Mouse (Mus musculus) ES-E14 (cell line): ENCODE measurements around the gene Hspb3.

Experiments used
- CHD2 ChIP-seq: IDR thresholded peaks from 2 replicates; pipeline ENCODE4 v1.6.1; 2014; ENCODE audit warnings: mild to moderate bottlenecking, low read depth, low read length, inconsistent platforms
- HCFC1 ChIP-seq: IDR thresholded peaks from 2 replicates; pipeline ENCODE4 v1.6.1; 2012; ENCODE audit warnings: low read length, inconsistent platforms, borderline replicate concordance; ENCODE audit not compliant: insufficient read depth

- no peak for TF ChIP-seq HCFC1
- no peak for TF ChIP-seq CHD2
These were observed 41.2 kb downstream of the Hspb3 start for GRCm38 (mm10) chr13:113622122-113622864.
